Mouse (Mus musculus) ES-Bruce4 (cell line): ENCODE measurements around the gene Hbb-bh2. TPM values are rescaled to one million over a fixed set of nuclear protein-coding genes. Genes with fewer than 3 reads are reported as not detected.
"Not testable (repeated sequence)": the region's sequence is repeated elsewhere in the genome, so short reads cannot be mapped to it uniquely, and the experiment has no call there.

Experiments used
- H3K27ac ChIP-seq: 2 replicates; pipeline ENCODE4 v1.5.1; 2012; ENCODE audit warnings: low read length, inconsistent platforms; ENCODE audit not compliant: insufficient read depth
- H3K27me3 ChIP-seq: 2 replicates; pipeline ENCODE4 v1.6.1; 2012; ENCODE audit warnings: mild to moderate bottlenecking, low read length, inconsistent platforms; ENCODE audit not compliant: control insufficient read depth, poor library complexity, insufficient read depth, severe bottlenecking
- H3K36me3 ChIP-seq: 2 replicates; pipeline ENCODE4 v1.6.1; 2012; ENCODE audit warnings: inconsistent platforms, mild to moderate bottlenecking, low read length, moderate library complexity; ENCODE audit not compliant: control insufficient read depth, poor library complexity, insufficient read depth, severe bottlenecking
- H3K4me1 ChIP-seq: one replicate; pipeline ENCODE4 v1.8.1; 2011; ENCODE audit warnings: low read length; ENCODE audit not compliant: control insufficient read depth, insufficient read depth
- H3K4me3 ChIP-seq: 2 replicates; pipeline ENCODE4 v1.5.1; 2011; ENCODE audit warnings: low read depth, mild to moderate bottlenecking, low read length
- H3K9ac ChIP-seq: 2 replicates; pipeline ENCODE4 v1.6.1; 2012; ENCODE audit warnings: low read depth, mild to moderate bottlenecking, inconsistent platforms; ENCODE audit not compliant: poor library complexity, severe bottlenecking
- H3K9me3 ChIP-seq: replicated peaks from 2 replicates; pipeline ENCODE4 v1.6.1; 2012; ENCODE audit warnings: mild to moderate bottlenecking, low read length, inconsistent platforms; ENCODE audit not compliant: control insufficient read depth, poor library complexity, insufficient read depth, severe bottlenecking
- CTCF ChIP-seq: IDR thresholded peaks from one replicate; pipeline ENCODE4 v1.8.1; 2011; ENCODE audit warnings: low read depth, low read length
- EP300 ChIP-seq: IDR thresholded peaks from 2 replicates; pipeline ENCODE4 v1.6.1; 2011; ENCODE audit warnings: low read depth, low read length; ENCODE audit not compliant: insufficient read depth
- POLR2A ChIP-seq: IDR thresholded peaks from one replicate; pipeline ENCODE4 v1.8.1; 2011; ENCODE audit warnings: low read length; ENCODE audit not compliant: insufficient read depth
- polyA plus RNA-seq: library from polyadenylated mRNA; stranded (reverse); fragments of >200 nt; gene quantifications from 2 replicates; pipeline ENCODE4 v1.2.4, GENCODE M21; 2011; ENCODE audit warnings: low read depth; ENCODE audit not compliant: missing spikeins, insufficient read depth, insufficient read length

Hbb-bh2 gene
- polyA plus RNA-seq, 1 experiment, result not detected

DNA sequence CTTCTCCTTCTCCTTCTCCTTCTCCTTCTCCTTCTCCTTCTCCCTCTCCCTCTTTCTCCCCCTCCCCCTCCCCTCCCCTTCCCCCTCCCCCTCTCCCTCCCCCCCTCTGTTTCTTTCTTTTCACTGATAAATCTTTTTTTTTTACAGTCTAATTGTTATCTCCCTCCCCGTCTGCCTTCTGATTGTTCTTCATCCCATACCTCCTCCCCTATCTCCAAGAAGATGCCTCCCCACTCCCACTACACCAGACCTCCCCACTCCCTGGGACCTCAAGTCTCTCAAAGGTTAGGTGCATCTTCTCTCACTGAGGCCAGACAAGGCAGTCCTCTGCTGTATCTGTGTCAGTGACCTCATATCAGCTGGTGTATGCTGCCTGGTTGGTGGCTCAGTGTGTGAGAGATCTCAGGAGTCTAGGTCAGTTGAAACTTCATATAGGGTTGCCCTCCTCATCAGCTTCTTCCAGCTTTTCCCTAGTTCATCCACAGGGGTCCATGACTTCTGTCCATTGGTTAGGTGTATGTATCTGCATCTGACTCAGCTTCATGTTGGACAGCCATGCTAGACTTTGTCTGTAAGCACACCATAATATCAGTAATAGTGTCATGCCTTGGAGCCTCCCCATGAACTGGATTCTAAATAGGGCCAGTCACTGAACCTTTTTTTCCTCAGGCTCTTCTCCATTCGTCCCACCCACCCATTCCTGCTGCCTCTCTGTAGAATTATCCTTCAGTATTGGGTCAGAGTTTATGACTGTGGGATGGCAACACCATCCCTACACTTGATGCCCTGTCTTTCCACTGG is 4.4 kb upstream of the Hbb-bh2 start:
- Histone ChIP-seq H3K4me1 (no peaks in the 10 kb centered on the region), H3K27me3 (no peaks in the 10 kb centered on the region), H3K9ac (no peak overlapping the region), H3K4me3 (no peak overlapping the region), H3K9me3 (0 out of 2 replicates have a peak, but pooled peaks cover 3% of the 10 kb centered on the region), H3K27ac (no peak overlapping the region), H3K36me3 (no peaks in the 10 kb centered on the region)
- TF ChIP-seq CTCF, result no peak
- no peak for TF ChIP-seq POLR2A
- no peak for TF ChIP-seq EP300

DNA sequence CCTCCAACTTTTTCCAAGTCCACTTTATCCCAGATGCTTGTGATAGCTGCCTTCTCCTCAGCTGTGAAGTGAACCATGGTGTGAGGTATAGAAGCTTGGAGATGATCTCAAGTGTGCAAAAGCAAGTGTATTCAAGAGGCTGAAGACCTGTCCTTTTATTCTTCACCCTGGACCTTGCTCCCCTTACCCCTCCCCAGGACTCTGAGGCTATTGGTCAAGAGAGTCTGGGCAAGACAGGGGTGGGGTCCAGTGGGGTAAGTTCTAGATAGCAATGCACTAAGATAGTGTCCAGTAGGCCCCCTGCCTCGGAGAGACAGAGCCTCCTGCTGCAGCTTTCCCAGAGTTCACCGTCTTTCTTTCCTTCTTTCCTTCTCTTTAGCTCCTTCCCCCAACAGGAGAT is 2.7 kb upstream of the Hbb-bh2 start, which contains the start of gene Hbb-bh1:
TSS of gene Hbb-bh1 (minus strand) at position 131 of the 400 bp plus-strand sequence.
- H3K9me3 ChIP-seq, result no peaks in the 10 kb centered on the region
- H3K36me3 ChIP-seq, result no peaks in the 10 kb centered on the region
- no peak for TF ChIP-seq CTCF
- TF ChIP-seq EP300, result no peak
- TF ChIP-seq POLR2A, result no peak
- H3K9ac ChIP-seq, result no peak within 1 kb of the TSS
- H3K4me3 ChIP-seq, result no peak within 1 kb of the TSS
- no peaks in the 10 kb centered on the region for H3K27me3 ChIP-seq
- no peak within 1 kb of the TSS for H3K27ac ChIP-seq
- no peaks in the 10 kb centered on the region for H3K4me1 ChIP-seq

DNA sequence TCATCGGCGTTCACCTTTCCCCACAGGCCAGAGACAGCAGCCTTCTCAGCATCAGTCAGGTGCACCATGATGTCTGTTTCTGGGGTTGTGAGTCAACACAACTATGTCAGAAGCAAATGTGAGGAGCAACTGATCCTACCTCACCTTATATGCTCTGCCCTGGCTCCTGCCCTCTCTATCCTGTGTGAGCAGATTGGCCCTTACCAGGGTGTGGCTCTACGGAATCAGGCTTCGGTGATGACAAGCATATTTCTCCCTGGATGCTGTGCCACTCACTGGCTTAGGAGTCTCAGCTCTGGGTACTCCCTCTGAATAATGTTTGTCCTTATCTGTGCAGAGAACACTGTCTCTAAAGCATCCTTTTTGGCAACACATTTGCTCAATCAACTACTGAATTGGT is 12.5 kb downstream of the Hbb-bh2 start, which contains the start of gene Hbb-bs:
TSS of gene Hbb-bs (minus strand) at position 289 of the 400 bp plus-strand sequence.
- H3K36me3 ChIP-seq, result no peaks in the 10 kb centered on the region
- TF ChIP-seq CTCF, result no peak
- no peak for TF ChIP-seq POLR2A
- no peak for TF ChIP-seq EP300
- H3K9ac ChIP-seq, result no peak within 1 kb of the TSS
- no peak within 1 kb of the TSS for H3K4me3 ChIP-seq
- H3K4me1 ChIP-seq, result no peaks in the 10 kb centered on the region
- no peaks in the 10 kb centered on the region for H3K27me3 ChIP-seq
- H3K9me3 ChIP-seq, result no peaks in the 10 kb centered on the region
- no peak within 1 kb of the TSS for H3K27ac ChIP-seq

DNA sequence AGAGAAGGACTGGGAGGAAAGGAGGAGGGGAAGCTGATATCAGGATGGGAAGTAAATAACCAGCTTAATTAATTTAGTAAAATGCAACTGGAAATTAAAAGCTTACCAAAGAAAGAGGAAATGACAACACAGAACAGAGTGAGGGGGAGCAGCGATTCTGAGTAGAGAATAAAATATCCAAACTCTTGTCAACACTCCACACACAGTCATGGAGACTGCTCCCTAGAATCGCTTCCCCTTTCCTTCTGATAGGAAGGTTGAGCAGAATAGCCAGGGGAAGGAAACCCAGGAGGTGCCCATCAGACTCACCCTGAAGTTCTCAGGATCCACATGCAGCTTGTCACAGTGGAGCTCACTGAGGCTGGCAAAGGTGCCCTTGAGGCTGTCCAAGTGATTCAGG is 13.2 kb downstream of the Hbb-bh2 start:
- H3K36me3 ChIP-seq, H3K4me3 ChIP-seq, H3K9ac ChIP-seq, H3K27me3 ChIP-seq, H3K4me1 ChIP-seq, H3K9me3 ChIP-seq, H3K27ac ChIP-seq: not testable (repeated sequence)

DNA sequence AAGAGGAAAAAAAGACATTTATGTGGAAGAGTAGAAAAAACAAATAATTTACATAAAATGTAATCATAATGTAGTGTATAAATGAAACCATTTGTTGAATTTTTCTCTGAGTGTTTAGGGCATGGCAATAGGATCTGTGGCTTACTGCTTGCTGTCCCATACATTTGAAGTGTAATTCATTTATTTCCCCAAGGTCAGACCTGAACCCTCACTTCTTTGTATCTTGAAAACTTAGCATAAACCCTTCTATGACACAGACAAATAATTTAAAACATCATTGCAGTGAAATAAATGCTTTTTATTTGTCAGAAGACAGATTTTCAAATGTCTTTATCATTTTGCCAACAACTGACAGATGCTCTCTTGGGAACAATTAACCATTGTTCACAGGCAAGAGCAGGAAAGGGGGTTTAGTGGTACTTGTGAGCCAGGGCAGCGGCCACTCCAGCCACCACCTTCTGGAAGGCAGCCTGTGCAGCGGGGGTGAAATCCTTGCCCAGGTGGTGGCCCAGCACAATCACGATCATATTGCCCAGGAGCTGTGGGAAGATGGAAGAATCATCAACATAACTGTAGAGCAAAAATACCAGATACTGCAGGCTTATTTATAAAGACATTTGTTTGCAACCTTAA is 13.9 kb downstream of the Hbb-bh2 start:
- no peak overlapping the region for H3K9ac ChIP-seq
- H3K4me1 ChIP-seq, result no peaks in the 10 kb centered on the region
- no peak overlapping the region for H3K4me3 ChIP-seq
- no peak overlapping the region for H3K27ac ChIP-seq
- no peaks in the 10 kb centered on the region for H3K36me3 ChIP-seq
- no peaks in the 10 kb centered on the region for H3K27me3 ChIP-seq
- no peak for TF ChIP-seq POLR2A
- TF ChIP-seq EP300, result no peak
- TF ChIP-seq CTCF, result no peak
- no peaks in the 10 kb centered on the region for H3K9me3 ChIP-seq

DNA sequence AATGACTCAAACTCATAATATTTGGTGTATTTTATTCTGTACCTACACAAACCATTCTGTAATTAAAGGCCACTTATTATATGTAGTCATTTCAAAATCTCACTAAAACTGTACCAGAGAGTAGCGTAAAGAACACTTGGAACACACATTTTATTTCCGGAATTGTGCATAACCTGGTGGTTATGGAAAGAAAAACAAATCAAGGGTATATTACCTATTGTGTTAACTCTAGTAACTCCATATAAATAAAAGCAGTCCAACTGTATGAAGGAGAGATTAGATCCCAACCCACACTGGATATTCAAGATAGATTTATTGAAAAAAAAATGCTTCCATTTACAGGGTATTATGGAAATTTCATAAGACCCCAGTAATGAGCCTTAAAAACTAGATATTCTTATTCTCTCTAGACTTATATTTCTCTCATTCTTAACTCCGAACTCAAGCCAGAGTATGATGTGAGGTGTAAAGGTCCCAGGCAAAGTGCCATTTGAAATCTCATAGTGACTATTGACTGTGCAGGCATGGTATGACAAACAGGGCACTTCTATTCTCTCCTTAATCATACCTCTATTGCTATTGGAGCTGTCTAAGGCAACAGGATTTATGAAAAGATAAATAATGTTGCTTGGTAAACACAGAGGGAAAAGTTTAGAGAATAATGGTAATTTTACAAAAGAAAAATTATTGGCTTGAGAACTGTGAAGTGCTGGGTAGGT is 14.6 kb downstream of the Hbb-bh2 start:
- no peaks in the 10 kb centered on the region for H3K4me1 ChIP-seq
- no peaks in the 10 kb centered on the region for H3K9me3 ChIP-seq
- H3K27me3 ChIP-seq, result no peaks in the 10 kb centered on the region
- no peak overlapping the region for H3K4me3 ChIP-seq
- no peaks in the 10 kb centered on the region for H3K36me3 ChIP-seq
- TF ChIP-seq EP300, result no peak
- TF ChIP-seq POLR2A, result no peak
- TF ChIP-seq CTCF, result no peak
- H3K27ac ChIP-seq, result no peak overlapping the region
- H3K9ac ChIP-seq, result no peak overlapping the region
